Mouse (Mus musculus) frontal cortex, postnatal 10 days (tissue): ENCODE results near the gene Ccn1.

ENCODE experiments used
- DNase-seq, 2 experiments: peaks; one replicate each; pipeline ENCODE4 v3.0.0; 2022; ENCODE audit warnings: low spot score in 2 of 2, mixed read lengths in 1 of 2

Ccn1 gene

DNA sequence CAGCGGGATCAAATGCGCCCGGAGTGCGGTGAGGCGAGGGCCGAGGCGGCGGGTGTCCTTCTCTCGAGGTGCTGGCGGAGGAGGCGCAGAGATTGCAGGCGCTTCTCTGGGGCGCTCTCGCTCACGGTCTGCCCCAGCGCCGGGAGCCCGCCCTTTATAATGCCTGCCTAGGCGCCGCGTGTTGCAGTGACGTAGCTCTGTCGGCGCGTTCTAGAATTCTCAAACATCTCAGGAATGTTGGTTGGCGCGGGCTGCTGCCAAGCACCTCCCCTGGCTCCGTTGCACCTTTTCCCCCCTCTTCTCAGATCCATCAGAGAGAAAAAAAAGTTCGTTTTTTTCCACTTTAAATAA lies at the start of gene Ccn1:
Gene Ccn1, minus strand, starts transcription at position 130 of the 351 bp plus-strand sequence.
- DNase-seq = peak; percentile 55 to 65

DNA sequence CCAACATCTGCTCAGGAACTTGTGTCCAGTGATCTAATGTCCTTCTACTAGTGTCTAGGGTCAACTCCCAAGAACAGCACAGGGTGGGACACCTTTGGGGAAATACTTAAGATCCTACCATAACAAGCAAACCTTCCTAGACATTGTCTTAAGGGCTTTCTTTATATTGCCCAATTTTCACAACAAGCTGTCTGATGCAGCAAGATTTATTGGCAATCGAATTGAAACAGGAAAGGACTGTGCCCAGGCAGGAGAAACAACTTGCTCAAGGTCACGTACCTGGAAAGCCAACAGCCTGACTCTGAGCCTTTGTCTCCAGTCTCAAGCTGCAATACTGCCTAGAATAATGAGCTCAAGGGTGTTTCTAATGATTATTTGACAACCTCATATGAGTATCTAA lies 43.6 kb upstream of the Ccn1 start:
- DNase-seq = no peak

- no peak for DNase-seq
Observed at GRCm38 (mm10) chr3:145692037-145692436, 42.3 kb upstream of the Ccn1 start.

GRCm38 (mm10) chr3:145691415-145691814 lies 41.6 kb upstream of the Ccn1 start:
- DNase-seq = no peak

DNA sequence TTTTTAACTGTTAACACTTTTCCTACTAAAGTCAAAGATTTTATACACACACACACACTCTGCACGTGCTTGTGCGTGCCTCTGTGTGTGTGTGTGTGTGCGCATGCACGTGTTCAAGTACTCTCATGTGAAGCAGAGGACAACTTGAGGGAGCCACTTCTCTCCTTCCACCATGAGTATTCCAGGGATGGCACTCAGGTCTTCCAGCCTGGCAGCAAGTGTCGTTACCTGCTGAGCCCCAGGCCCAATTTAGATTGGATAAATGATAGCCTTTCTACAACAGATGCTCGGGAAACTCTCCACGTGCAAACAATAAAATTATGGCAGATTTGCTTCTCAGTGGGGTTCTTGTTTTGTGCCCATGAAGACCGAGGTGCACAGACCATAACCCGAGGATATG lies 39.5 kb upstream of the Ccn1 start:
- DNase-seq = no peak

GRCm38 (mm10) chr3:145687836-145688235 lies 38.1 kb upstream of the Ccn1 start:
- DNase-seq = no peak

GRCm38 (mm10) chr3:145684604-145685441 lies 35.0 kb upstream of the Ccn1 start:
- DNase-seq = no peak

DNA sequence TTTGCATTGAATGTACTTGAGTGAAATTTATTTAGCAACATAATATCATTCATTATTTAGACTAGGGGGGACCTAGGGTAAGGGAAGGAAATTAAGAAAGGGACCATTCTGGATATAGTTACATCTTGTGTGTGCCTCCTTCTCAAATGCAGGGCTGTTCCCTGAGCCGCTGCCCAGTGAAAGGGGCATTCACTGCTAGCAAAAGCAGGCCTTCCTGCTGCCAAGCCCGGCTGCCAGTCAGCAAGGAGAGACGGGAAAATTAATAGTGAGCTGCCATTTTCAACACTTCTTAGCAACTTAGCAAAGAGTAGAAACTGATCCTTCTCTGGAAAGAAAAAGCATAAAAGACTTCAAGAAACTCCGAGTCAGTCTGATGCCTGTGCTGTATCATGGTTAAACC lies 34.4 kb upstream of the Ccn1 start:
- peak in 1 of 2 experiments; percentile 29 for DNase-seq

DNA sequence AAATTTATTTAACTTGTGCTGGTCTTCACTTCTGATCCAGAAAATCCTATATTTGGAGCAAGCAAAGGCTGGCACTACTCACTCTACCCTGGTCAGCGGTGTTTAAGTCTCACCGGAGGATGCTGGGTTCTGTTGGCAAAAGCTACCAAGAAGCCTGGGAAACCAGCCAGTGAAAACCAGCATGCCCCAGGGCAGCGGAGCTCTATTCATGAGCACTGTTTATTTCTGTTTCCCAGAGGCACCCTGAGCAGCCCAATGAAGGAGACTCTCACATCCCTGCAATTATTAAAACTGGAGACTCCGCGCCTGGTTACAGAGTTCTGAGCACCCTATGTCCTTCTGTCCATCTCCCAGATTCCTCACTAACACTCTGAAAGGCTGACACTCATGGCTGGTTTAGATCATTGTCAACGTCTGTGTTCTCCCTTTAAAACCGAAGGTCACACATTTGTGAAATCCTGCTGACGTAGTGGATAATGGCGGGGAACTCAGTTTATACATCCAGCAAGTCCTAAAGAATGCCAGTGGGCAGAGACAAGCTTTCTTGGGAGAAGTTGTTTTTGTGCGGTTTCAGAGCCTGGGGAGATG lies 31.7 kb upstream of the Ccn1 start:
- DNase-seq = peak; percentile 23 to 37

DNA sequence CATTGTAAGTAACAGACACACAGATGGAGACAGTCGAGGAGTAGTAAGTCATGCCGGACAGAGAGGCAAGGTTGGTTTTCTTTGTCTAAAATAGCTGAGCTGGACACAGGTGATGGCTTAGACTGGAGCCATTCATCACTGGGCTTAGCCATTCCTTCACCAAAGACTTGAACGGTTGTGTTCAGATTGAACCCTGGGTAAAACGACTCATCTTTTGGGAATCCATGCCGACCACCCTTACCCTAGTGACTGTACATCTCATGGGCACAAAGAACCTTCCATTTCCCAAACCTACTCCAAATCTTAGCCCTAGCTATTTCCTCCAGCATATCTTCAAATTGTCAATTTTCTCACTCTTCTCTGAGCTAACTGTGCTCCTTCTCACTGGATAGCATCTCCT lies 30.9 kb upstream of the Ccn1 start:
- no peak for DNase-seq

DNA sequence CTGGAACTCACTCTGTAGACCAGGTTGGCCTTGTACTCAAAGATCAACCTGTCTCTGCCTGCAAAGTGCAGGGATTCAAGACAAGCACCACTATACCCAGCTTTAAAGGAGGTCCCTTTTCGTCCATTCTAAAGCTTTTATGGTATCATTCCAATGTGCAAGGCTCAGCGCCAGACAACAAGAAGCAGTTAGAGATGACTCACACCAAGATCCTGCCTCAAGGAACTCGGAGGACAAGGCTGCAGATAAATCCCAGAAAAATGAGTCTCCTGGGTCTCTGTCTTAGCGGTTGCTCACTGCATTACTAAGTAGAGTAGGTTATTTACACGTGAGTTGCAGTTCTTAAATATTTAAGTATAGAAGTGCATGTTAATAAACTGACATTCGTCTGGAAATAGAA lies 26.4 kb upstream of the Ccn1 start:
- no peak for DNase-seq

GRCm38 (mm10) chr3:145674815-145675214 lies 25.0 kb upstream of the Ccn1 start:
- DNase-seq = no peak

DNA sequence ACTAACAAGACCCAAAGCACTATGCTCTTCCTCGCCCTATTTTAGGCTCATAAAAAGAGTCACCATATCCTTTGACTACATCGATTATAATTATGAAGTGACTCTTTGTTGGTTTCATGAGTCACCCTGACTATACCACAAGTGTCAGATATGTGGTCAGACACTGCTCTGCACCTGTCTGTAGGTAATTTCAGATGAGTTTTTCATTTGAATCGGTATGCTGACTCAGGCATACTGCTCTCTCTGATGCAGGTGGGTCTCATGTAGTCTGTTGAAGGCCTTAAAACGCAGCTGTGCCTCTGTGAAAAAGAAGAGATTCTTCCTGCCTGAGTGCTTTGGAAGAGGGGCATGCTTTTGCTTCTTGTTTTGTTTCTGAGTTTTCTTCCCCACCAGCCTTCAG lies 16.6 kb upstream of the Ccn1 start:
- DNase-seq = no peak

DNA sequence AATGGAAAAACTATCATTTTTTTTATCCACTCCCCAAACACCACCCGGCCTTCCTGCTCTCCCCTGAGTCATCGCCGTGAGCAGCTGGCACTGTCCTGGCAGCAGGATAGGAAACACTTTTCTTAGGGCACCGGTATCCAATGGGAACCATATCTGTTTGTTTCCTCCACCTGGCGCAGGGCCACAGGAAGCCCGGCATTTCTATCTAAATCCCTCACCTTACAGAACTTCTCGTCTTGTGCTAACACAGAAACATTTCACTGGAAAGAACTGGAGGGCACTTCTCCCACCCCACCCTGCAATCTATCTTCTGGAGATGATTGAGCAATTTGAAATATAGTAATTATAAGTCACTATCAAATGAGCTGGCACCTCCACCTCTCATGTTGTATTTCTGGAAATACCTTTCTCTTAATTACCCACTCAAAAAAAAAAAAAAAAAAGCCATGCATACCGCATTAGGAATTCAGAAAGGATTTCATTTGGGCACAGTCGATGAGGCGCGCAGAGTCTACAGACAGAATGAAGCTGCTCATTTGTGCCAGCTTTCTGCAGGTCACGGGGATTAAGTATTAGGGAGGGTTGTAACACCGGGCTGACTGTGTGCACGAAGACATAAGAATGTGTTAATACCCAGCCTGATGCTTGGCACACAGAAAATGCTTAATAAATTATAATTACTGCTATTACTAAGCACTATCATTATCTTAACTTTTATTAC lies 7.4 kb upstream of the Ccn1 start:
- no peak for DNase-seq

GRCm38 (mm10) chr3:145654944-145655343 lies 5.2 kb upstream of the Ccn1 start:
- no peak for DNase-seq

GRCm38 (mm10) chr3:145654028-145654427 lies 4.2 kb upstream of the Ccn1 start:
- no peak for DNase-seq

- peak in 1 of 2 experiments; percentile 54 for DNase-seq
Observed at GRCm38 (mm10) chr3:145653191-145653940, 3.6 kb upstream of the Ccn1 start.

- DNase-seq = no peak
Observed at GRCm38 (mm10) chr3:145652322-145653131, 2.7 kb upstream of the Ccn1 start.

GRCm38 (mm10) chr3:145651978-145652321 lies 2.2 kb upstream of the Ccn1 start:
- DNase-seq = no peak

- no peak for DNase-seq
Observed at GRCm38 (mm10) chr3:145651029-145651977, 1.5 kb upstream of the Ccn1 start.
